Mouse (Mus musculus) megakaryocyte, embryonic 14.5 days (primary cell): Measurements from ENCODE around the gene 2200002D01Rik.

Experiments used
- FLI1 ChIP-seq: IDR thresholded peaks from 2 replicates; pipeline ENCODE4 v1.6.1; 2012; ENCODE audit warnings: low read length, inconsistent platforms, mixed read lengths
- GATA1 ChIP-seq: IDR thresholded peaks from 3 replicates; pipeline ENCODE4 v1.6.1; 2012; ENCODE audit warnings: mixed read lengths, low read length, inconsistent platforms, borderline replicate concordance

DNA sequence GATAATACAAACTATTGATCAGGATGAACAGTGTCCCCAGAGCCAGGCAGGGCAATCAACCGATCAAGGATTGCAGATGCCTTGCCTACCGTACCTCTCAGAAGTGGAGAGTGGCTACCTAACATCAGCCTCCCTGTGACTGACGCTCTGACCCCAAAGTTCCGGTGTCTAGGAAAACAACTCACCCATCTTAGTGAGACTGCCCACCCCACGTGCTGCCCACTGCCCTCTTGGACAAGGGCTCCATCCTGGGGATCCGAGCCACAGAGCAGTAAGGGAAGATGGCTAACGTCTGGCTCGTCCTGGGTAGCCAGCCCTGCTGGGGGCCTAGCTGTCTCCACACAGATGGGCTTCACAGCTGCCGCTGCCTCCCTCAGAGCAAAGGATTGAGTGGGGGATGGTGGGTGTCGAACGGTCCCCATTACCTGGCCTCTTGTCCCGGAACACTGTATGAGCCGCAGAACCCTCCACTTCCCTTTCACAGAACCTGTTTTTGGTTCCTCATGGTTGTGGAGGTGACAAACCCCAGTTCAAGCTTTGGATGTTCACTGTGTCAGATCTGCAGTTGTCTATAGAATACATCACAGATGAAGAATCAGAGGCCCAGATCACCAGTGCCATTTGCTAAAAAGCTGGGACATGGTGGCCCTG is 46.0 kb upstream of the 2200002D01Rik start:
- TF ChIP-seq GATA1 (no peak), FLI1 (no peak)
